Mouse (Mus musculus) kidney, embryonic 14.5 days (tissue): Measurements from ENCODE around the gene Lrfn2. TPM values are rescaled to one million over a fixed set of nuclear protein-coding genes. Genes with fewer than 3 reads are reported as not detected.

ENCODE experiments used
- ATAC-seq: fragments of 200-750 bp; cut with Nextera tagmentation; 2 replicates; pipeline ENCODE4 v1.8.0; 2017; ENCODE audit warnings: moderate number of reproducible peaks, mild to moderate bottlenecking, moderate TSS enrichment, moderate library complexity; ENCODE audit not compliant: low FRiP score, low TSS enrichment
- H3K27ac ChIP-seq: fragments of 300-500 bp; sonication (generic); 2 replicates; pipeline ENCODE4 v1.5.1; 2014; ENCODE audit warnings: low read depth, mild to moderate bottlenecking, low read length, moderate library complexity, mixed read lengths
- H3K27me3 ChIP-seq: fragments of 300-500 bp; sonication (generic); 2 replicates; pipeline ENCODE4 v1.6.1; 2014; ENCODE audit warnings: mild to moderate bottlenecking, low read length; ENCODE audit not compliant: control insufficient read depth, insufficient read depth
- H3K36me3 ChIP-seq: fragments of 300-500 bp; sonication (generic); 2 replicates; pipeline ENCODE4 v1.6.1; 2014; ENCODE audit warnings: low read length, mixed read lengths; ENCODE audit not compliant: control insufficient read depth, insufficient read depth
- H3K4me1 ChIP-seq: fragments of 300-500 bp; sonication (generic); 2 replicates; pipeline ENCODE4 v1.6.1; 2014; ENCODE audit warnings: low read length, mixed read lengths; ENCODE audit not compliant: control insufficient read depth, insufficient read depth
- H3K4me2 ChIP-seq: fragments of 300-500 bp; sonication (generic); replicated peaks from 2 replicates; pipeline ENCODE4 v1.6.1; 2014; ENCODE audit warnings: low read depth, mild to moderate bottlenecking, low read length
- H3K4me3 ChIP-seq: fragments of 300-500 bp; sonication (generic); 2 replicates; pipeline ENCODE4 v1.5.1; 2014; ENCODE audit warnings: mild to moderate bottlenecking, low read length
- H3K9ac ChIP-seq: fragments of 300-500 bp; sonication (generic); 2 replicates; pipeline ENCODE4 v1.6.1; 2014; ENCODE audit warnings: low read depth, mild to moderate bottlenecking, low read length, moderate library complexity
- H3K9me3 ChIP-seq: fragments of 300-500 bp; sonication (generic); 2 replicates; pipeline ENCODE4 v1.6.1; 2016; ENCODE audit warnings: low read length; ENCODE audit not compliant: control insufficient read depth
- WGBS: fragments of 180-500 bp; shearing (Covaris S2); extraction: QIAGEN DNeasy Blood & Tissue Kit; methylation state at CpG from one replicate; pipeline ENCODE4 v1.1.7; 2014; 5-methylcytosine and 5-hydroxymethylcytosine counted together
- polyA plus RNA-seq: library from polyadenylated mRNA; unstranded; fragments of >200 nt; fragmentation: Nextera tagmentation; extraction: Ambion mirVana; gene quantifications from 2 replicates; pipeline ENCODE4 v1.2.1, GENCODE M21; 2014

Lrfn2 gene
- polyA plus RNA-seq: 0.84 and 1.2 TPM in 2 replicates

DNA sequence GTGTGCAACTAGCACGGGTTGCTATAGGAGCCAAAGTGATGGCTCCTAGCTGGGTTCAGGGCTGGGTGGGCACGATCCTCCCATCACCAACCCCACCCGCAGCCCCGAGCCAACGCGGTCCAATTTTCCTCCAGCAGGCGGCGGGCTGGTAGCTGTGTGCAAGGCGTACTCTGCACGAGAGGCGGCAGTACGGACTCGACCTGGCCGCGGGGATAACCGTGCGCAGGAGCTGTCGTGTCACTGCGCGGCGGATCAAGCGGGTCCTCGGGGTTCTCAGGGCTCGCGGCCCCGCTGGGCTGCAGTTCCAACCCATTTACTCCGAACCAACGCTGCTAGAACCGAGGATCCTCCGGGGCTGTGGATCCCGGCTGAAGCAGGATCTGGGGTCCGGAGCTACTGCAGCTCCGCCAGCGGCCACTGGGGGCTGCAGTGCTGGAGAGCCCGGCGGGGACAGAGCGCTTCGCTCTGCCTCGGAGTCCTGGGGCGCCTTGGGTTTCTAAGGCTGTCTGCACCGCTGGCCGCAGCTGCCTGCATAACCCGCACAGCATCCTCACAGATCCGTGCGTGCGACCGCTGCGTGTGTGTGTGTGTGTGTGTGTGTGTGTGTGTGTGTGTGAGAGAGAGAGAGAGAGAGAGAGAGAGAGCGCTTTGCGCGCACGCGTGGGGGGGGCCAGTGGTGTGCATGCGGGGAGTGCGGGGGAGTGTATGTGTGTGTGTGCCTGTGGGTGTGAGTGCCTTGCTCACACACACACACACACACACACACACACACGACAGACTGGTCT, at the start of gene Lrfn2:
Lrfn2 (plus strand) TSS at position 759 of the 785 bp plus-strand sequence.
- H3K4me2 ChIP-seq: peak within 1 kb of the TSS; percentile 92
- peaks cover 12% of the 10 kb centered on the region for H3K27me3 ChIP-seq
- H3K27ac ChIP-seq: no peak within 1 kb of the TSS
- no peaks in the 10 kb centered on the region for H3K36me3 ChIP-seq
- ATAC-seq: peak; percentile 88
- peak within 1 kb of the TSS; percentile 54 for H3K4me3 ChIP-seq
- H3K4me1 ChIP-seq: peaks cover 9% of the 10 kb centered on the region; the same call in 1 of the 2 replicates
- WGBS: under 1% methylated on average over 56 of the region's 56 CpGs
- H3K9me3 ChIP-seq: no peaks in the 10 kb centered on the region; the same call in 1 of the 2 replicates
- peak within 1 kb of the TSS; percentile 64; the same call in 1 of the 2 replicates for H3K9ac ChIP-seq

DNA sequence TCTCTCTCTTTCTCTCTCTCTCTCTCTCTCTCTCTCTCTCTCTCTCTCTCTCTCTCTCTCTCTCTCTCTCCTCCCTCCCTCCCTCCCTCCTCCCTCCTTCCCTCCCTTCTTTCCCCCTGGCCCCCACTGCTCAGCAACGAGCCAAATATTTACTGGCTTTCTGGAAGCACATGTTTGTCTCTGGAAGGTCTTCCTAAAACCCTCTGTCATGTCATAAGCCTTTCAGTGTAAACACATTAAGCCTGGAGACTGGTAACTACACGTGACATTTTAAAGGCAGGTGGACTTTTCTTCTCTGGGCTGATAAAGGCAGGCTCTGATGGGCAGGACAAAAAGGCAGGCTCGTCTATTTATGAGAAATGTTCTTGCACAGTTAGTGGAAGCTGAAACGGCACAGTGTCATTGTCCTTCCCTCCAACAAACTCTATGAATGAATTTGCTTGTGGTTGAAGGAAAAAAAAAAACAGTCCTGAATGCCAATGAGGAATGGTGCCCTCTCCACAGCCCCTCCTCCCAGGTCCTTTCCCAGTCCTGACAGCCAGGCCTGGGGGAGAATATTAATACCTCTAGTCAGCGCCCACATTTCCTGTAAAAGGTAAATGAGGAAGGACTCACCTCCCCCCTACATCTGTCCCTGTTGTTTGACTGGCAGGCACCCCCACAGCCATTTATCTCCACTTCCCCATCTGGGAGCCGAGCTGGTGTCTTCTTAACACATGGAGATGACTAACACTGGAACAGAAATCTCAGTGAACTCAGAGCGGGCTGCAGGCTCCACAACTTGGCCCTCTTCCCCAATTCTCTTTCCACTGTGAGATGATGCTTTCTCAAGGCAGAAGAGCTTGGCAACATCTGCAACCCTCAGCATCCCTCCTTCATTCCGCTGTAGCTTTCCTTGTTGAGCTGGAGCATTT, 44.5 kb upstream of the Lrfn2 start:
- H3K4me2 ChIP-seq: no peak overlapping the region
- no peaks in the 10 kb centered on the region for H3K36me3 ChIP-seq
- no peaks in the 10 kb centered on the region for H3K4me1 ChIP-seq
- H3K9ac ChIP-seq: no peak overlapping the region
- no peaks in the 10 kb centered on the region; the same call in 1 of the 2 replicates for H3K27me3 ChIP-seq
- no peaks in the 10 kb centered on the region for H3K9me3 ChIP-seq
- no peak overlapping the region for H3K4me3 ChIP-seq
- 57% methylated on average over 8 of the region's 8 CpGs for WGBS
- no peak for ATAC-seq
- H3K27ac ChIP-seq: no peak overlapping the region

DNA sequence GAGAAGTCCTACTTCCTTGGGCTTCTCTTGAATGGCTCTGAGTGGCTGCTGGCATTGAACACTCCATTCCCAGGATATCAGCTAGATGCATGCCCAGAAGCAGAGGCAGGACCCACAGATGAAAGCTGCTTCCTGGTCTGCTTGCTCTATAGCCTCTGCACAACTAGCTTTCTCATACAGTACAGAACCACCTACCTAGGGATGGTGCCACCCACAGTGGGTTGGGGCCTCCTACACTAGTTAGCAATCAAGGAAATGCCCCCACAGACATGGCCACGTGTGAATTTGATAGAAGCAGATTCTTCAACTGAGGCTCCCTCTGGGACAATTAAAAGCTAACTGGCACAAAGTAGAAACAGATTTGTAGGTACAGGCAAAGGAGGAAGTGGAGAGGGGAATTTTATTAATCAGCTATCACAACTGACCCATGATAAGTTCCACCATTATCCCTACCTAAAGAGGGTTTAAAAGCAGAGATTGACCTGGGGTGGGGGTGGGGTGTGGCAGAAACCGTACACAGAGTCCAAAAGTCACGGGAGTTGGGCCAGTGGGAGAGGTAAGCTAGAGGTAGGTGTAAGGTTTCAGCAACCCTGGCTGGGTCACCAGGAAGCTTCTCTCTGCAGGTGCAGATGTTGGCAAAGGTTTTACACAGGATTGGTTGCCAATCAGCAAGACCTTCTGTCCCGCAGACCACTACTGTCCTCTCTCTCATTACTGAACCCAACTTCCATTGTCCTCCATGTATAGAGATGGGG, 26.7 kb upstream of the Lrfn2 start:
- ATAC-seq: no peak
- no peaks in the 10 kb centered on the region for H3K4me1 ChIP-seq
- no peaks in the 10 kb centered on the region for H3K9me3 ChIP-seq
- no peak overlapping the region for H3K4me2 ChIP-seq
- WGBS: 51% methylated on average over 4 of the region's 4 CpGs
- no peak overlapping the region for H3K4me3 ChIP-seq
- no peaks in the 10 kb centered on the region for H3K36me3 ChIP-seq
- H3K27ac ChIP-seq: no peak overlapping the region
- no peaks in the 10 kb centered on the region for H3K27me3 ChIP-seq
- no peak overlapping the region for H3K9ac ChIP-seq

DNA sequence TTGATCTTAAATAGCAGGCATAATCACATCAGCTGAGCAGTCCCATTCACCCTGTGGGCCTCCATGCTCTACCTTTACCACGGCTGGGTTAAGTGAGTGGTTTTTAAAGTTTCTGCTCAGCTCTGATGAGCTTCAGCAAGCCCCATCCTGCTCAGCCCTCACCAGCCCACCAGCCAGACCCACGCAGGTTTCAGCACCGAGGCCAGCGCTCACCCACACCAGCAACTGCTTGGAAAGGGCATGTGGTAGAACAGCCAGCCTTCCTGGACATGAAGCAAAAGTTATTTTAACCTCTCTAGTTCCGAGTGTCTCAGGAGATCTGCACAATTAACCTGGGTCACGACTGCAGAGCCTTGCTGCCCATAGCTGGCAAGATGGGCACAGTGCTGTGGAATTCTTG, 18.7 kb upstream of the Lrfn2 start:
- no peaks in the 10 kb centered on the region for H3K36me3 ChIP-seq
- no peak overlapping the region for H3K27ac ChIP-seq
- no peaks in the 10 kb centered on the region for H3K4me1 ChIP-seq
- 37% methylated on average over 6 of the region's 6 CpGs for WGBS
- no peaks in the 10 kb centered on the region for H3K27me3 ChIP-seq
- no peak for ATAC-seq
- no peak overlapping the region for H3K4me2 ChIP-seq
- no peak overlapping the region for H3K9ac ChIP-seq
- no peaks in the 10 kb centered on the region for H3K9me3 ChIP-seq
- no peak overlapping the region for H3K4me3 ChIP-seq

DNA sequence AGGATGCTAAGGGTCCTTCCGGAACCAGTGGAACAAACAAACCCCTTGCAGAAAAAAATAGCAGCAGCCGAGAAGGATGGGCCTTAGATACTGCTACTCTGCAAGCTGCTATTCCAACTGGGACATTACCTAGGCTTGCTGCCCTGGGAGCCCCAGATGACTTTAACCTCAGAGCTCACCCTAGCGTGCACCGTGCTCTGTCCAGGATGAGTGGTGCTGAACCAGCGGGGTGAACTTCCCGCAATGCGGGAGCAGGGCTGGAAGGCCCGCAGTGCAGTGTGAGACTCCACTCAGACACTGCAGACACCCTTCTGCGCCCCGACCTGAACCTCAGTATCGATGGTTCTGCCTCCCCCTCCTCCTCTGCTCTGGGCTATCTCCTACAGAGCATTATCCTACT, 14.8 kb upstream of the Lrfn2 start:
- ATAC-seq: 0 out of 2 replicates have a peak, but pooled peaks have one; percentile 35
- no peak overlapping the region for H3K4me2 ChIP-seq
- no peaks in the 10 kb centered on the region for H3K9me3 ChIP-seq
- no peaks in the 10 kb centered on the region for H3K27me3 ChIP-seq
- no peak overlapping the region for H3K9ac ChIP-seq
- H3K4me3 ChIP-seq: no peak overlapping the region
- H3K4me1 ChIP-seq: no peaks in the 10 kb centered on the region
- WGBS: 11% methylated on average over 11 of the region's 11 CpGs
- no peaks in the 10 kb centered on the region for H3K36me3 ChIP-seq
- H3K27ac ChIP-seq: no peak overlapping the region

DNA sequence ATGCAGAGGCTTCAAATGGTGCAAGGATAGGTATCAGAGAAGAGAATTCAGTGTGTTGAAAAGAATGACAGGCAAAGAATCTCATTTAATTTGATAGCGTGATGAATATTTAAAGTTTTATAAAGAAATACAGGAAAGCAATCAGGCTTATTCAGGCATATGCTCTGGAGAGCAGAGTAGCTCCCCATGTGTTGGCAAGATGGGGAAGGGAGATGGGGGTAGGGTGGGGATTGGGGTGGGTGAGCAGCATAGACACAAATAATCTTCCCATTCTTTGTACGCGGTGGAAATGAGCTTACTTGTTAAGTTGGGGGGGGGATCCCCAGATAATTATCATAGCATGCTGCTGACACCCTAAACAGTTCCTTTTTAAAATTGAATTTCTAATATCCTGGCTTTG, 13.7 kb upstream of the Lrfn2 start:
- no peak overlapping the region for H3K4me2 ChIP-seq
- H3K27me3 ChIP-seq: no peaks in the 10 kb centered on the region
- no peak overlapping the region for H3K27ac ChIP-seq
- H3K4me1 ChIP-seq: no peaks in the 10 kb centered on the region
- no peak overlapping the region for H3K9ac ChIP-seq
- H3K36me3 ChIP-seq: no peaks in the 10 kb centered on the region
- no peak for ATAC-seq
- no peak overlapping the region for H3K4me3 ChIP-seq
- H3K9me3 ChIP-seq: no peaks in the 10 kb centered on the region
- WGBS: 96% methylated on average over 3 of the region's 3 CpGs

DNA sequence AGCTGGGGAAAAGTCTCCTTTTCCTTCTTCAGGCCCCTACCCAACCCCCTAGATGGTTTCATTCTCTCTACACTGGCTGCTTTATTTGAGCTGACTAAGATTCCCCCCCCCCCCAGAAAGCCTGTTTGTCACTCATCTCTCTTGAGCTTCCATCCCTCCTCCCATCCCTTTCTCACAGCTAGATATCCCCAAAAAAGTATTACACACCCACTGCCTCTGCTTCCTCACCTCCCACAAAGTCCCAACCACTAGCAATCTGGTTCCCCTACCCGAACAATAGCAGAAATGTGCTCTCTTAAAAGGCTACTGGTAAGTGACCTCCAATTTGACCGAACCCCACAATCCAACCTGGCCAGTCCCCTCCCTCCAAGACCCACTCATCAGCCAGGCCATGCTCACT, 9.3 kb upstream of the Lrfn2 start:
- 90% methylated on average over 2 of the region's 2 CpGs for WGBS
- no peak for ATAC-seq
- H3K27ac ChIP-seq: no peak overlapping the region
- no peaks in the 10 kb centered on the region for H3K27me3 ChIP-seq
- H3K4me1 ChIP-seq: no peaks in the 10 kb centered on the region
- no peak overlapping the region for H3K4me3 ChIP-seq
- H3K9ac ChIP-seq: no peak overlapping the region
- no peak overlapping the region for H3K4me2 ChIP-seq
- no peaks in the 10 kb centered on the region for H3K36me3 ChIP-seq
- no peaks in the 10 kb centered on the region; the same call in 1 of the 2 replicates for H3K9me3 ChIP-seq

DNA sequence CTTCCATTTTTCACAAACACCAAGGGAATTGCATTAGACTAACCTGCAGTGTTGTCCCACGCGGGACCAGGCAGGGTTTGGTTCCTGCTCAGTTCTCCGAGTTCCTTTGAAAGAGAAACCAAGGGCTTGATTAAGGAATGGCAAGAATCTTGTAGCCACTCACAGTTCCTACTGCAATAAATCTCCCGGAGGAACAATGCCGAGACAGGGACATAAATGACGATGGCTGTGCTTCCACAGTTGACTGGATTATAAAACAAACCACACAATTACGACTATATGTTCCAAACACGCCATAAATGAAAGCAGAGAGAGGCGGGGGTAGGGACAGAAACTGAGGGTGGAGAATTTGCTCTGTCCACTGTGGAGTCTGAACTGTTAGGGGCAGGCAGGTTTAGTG, 6.8 kb upstream of the Lrfn2 start:
- Histone ChIP-seq H3K27me3 (no peaks in the 10 kb centered on the region), H3K4me1 (no peaks in the 10 kb centered on the region), H3K9me3 (no peaks in the 10 kb centered on the region; the same call in 1 of the 2 replicates), H3K4me2 (no peak overlapping the region), H3K27ac (no peak overlapping the region), H3K9ac (no peak overlapping the region), H3K4me3 (no peak overlapping the region), H3K36me3 (no peaks in the 10 kb centered on the region)
- ATAC-seq: no peak
- WGBS: 23% methylated on average over 9 of the region's 9 CpGs
